Mouse (Mus musculus): ENCODE results near the gene Lsm4. TPM values are rescaled to one million over a fixed set of nuclear protein-coding genes. Genes with fewer than 3 reads are reported as not detected.

The Lsm4 gene
- polyA plus RNA-seq, 1 experiment from 2014 or later = 347 TPM

GRCm38 (mm10) chr8:70713991-70714390 is 40.9 kb downstream of the Lsm4 start:
- Histone ChIP-seq H3K4me3 (no peak overlapping the region), H3K36me3 (replicated peaks) (no peaks in the 10 kb centered on the region), H3K27me3 (replicated peaks; ENCODE audit: low read depth, poor library complexity, severe bottlenecking) (0 out of 2 replicates have a peak, but pooled peaks cover 7% of the 10 kb centered on the region), H3K4me1 (peaks cover 10% of the 10 kb centered on the region), H3K9me3 (no peaks in the 10 kb centered on the region), H3K27ac (replicated peaks) (no peak overlapping the region)
- DNase-seq (ENCODE audit: low spot score) = no peak
- 80% methylated on average over 7 of the region's 7 CpGs for WGBS

- H3K27ac ChIP-seq (replicated peaks) = no peak overlapping the region
Measured at GRCm38 (mm10) chr8:70715086-70715485, 42.0 kb downstream of the Lsm4 start.

GRCm38 (mm10) chr8:70716521-70717400 is 43.7 kb downstream of the Lsm4 start:
- 86% methylated on average over 40 of the region's 40 CpGs for WGBS
- Histone ChIP-seq H3K4me1 (peaks cover 10% of the 10 kb centered on the region), H3K9me3 (no peaks in the 10 kb centered on the region), H3K36me3 (replicated peaks) (no peaks in the 10 kb centered on the region), H3K4me3 (no peak overlapping the region), H3K27me3 (replicated peaks; ENCODE audit: low read depth, poor library complexity, severe bottlenecking) (peaks cover 20% of the 10 kb centered on the region), H3K27ac (replicated peaks) (no peak overlapping the region)
- DNase-seq (ENCODE audit: low spot score) = no peak

More at GRCm38 (mm10) chr8:70715086-70715485, 42.0 kb downstream of the Lsm4 start:
- DNase-seq (ENCODE audit: low spot score) = no peak
- WGBS = 68% methylated on average over 2 of the region's 2 CpGs
- Histone ChIP-seq H3K36me3 (replicated peaks) (no peaks in the 10 kb centered on the region), H3K27me3 (replicated peaks; ENCODE audit: low read depth, poor library complexity, severe bottlenecking) (peaks cover 16% of the 10 kb centered on the region), H3K4me3 (no peak overlapping the region), H3K9me3 (no peaks in the 10 kb centered on the region), H3K4me1 (peaks cover 10% of the 10 kb centered on the region)

- H3K9me3 ChIP-seq = no peaks in the 10 kb centered on the region
- peaks cover 20% of the 10 kb centered on the region for H3K27me3 ChIP-seq (replicated peaks; ENCODE audit: low read depth, poor library complexity, severe bottlenecking)
- H3K4me1 ChIP-seq = peaks cover 11% of the 10 kb centered on the region
- no peaks in the 10 kb centered on the region for H3K36me3 ChIP-seq (replicated peaks)
- no peak within 1 kb of the TSS for H3K27ac ChIP-seq (replicated peaks)
- peak; percentile 74 for DNase-seq (ENCODE audit: low spot score)
- WGBS = 4% methylated on average over 19 of the region's 19 CpGs
- peak within 1 kb of the TSS; percentile 26; the same call in 1 of the 2 replicates for H3K4me3 ChIP-seq
Measured at GRCm38 (mm10) chr8:70718297-70718696, 45.2 kb downstream of the Lsm4 start, which contains the start of gene Gm3336. Gene Gm3336, plus strand, starts transcription at chr8:70718543.

GRCm38 (mm10) chr8:70719796-70720270 is 46.8 kb downstream of the Lsm4 start:
- H3K4me1 ChIP-seq = peaks cover 8% of the 10 kb centered on the region
- H3K27me3 ChIP-seq (replicated peaks; ENCODE audit: low read depth, poor library complexity, severe bottlenecking) = peaks cover 20% of the 10 kb centered on the region
- no peaks in the 10 kb centered on the region for H3K36me3 ChIP-seq (replicated peaks)
- H3K27ac ChIP-seq (replicated peaks) = no peak overlapping the region
- WGBS = 68% methylated on average over 9 of the region's 9 CpGs
- H3K9me3 ChIP-seq = no peaks in the 10 kb centered on the region
- no peak for DNase-seq (ENCODE audit: low spot score)
- H3K4me3 ChIP-seq = no peak overlapping the region

GRCm38 (mm10) chr8:70720739-70721138 is 47.7 kb downstream of the Lsm4 start:
- peak; percentile 78 for DNase-seq (ENCODE audit: low spot score)
- peaks cover 8% of the 10 kb centered on the region for H3K4me1 ChIP-seq
- H3K9me3 ChIP-seq = no peaks in the 10 kb centered on the region
- H3K27me3 ChIP-seq (replicated peaks; ENCODE audit: low read depth, poor library complexity, severe bottlenecking) = peaks cover 21% of the 10 kb centered on the region
- no peak overlapping the region for H3K27ac ChIP-seq (replicated peaks)
- no peaks in the 10 kb centered on the region for H3K36me3 ChIP-seq (replicated peaks)
- H3K4me3 ChIP-seq = no peak overlapping the region
- 5% methylated on average over 3 of the region's 3 CpGs for WGBS

GRCm38 (mm10) chr8:70721601-70722000 is 48.6 kb downstream of the Lsm4 start:
- H3K27ac ChIP-seq (replicated peaks) = no peak overlapping the region
- 84% methylated on average over 8 of the region's 8 CpGs for WGBS
- H3K4me1 ChIP-seq = peaks cover 8% of the 10 kb centered on the region
- DNase-seq (ENCODE audit: low spot score) = no peak
- H3K4me3 ChIP-seq = no peak overlapping the region
- H3K27me3 ChIP-seq (replicated peaks; ENCODE audit: low read depth, poor library complexity, severe bottlenecking) = peaks cover 30% of the 10 kb centered on the region
- H3K36me3 ChIP-seq (replicated peaks) = no peaks in the 10 kb centered on the region
- H3K9me3 ChIP-seq = no peaks in the 10 kb centered on the region

- no peaks in the 10 kb centered on the region for H3K9me3 ChIP-seq
- H3K4me1 ChIP-seq = 0 out of 2 replicates have a peak, but pooled peaks cover 4% of the 10 kb centered on the region
Measured at GRCm38 (mm10) chr8:70723486-70724210, 50.6 kb downstream of the Lsm4 start, which contains the start of gene Pde4c. Gene Pde4c, plus strand, starts transcription at chr8:70723720.

GRCm38 (mm10) chr8:70724216-70724615 is 51.2 kb downstream of the Lsm4 start:
- H3K4me1 ChIP-seq = 0 out of 2 replicates have a peak, but pooled peaks cover 4% of the 10 kb centered on the region
- no peak overlapping the region for H3K27ac ChIP-seq (replicated peaks)
- no peaks in the 10 kb centered on the region for H3K36me3 ChIP-seq (replicated peaks)
- DNase-seq (ENCODE audit: low spot score) = no peak
- WGBS = 80% methylated on average over 12 of the region's 12 CpGs
- H3K27me3 ChIP-seq (replicated peaks; ENCODE audit: low read depth, poor library complexity, severe bottlenecking) = peaks cover 47% of the 10 kb centered on the region
- no peak overlapping the region for H3K4me3 ChIP-seq
- no peaks in the 10 kb centered on the region for H3K9me3 ChIP-seq

More at GRCm38 (mm10) chr8:70723486-70724210, 50.6 kb downstream of the Lsm4 start, which contains the start of gene Pde4c:
- Histone ChIP-seq H3K4me3 (no peak within 1 kb of the TSS), H3K36me3 (replicated peaks) (no peaks in the 10 kb centered on the region), H3K27ac (replicated peaks) (no peak within 1 kb of the TSS), H3K27me3 (replicated peaks; ENCODE audit: low read depth, poor library complexity, severe bottlenecking) (peaks cover 43% of the 10 kb centered on the region)
- no peak for DNase-seq (ENCODE audit: low spot score)
- WGBS = 67% methylated on average over 7 of the region's 7 CpGs

- H3K4me3 ChIP-seq = no peak overlapping the region
- H3K36me3 ChIP-seq (replicated peaks) = no peaks in the 10 kb centered on the region
- 26% methylated on average over 14 of the region's 14 CpGs for WGBS
- H3K27me3 ChIP-seq (replicated peaks; ENCODE audit: low read depth, poor library complexity, severe bottlenecking) = peaks cover 55% of the 10 kb centered on the region
- H3K4me1 ChIP-seq = peaks cover 13% of the 10 kb centered on the region
- no peaks in the 10 kb centered on the region for H3K9me3 ChIP-seq
- no peak overlapping the region for H3K27ac ChIP-seq (replicated peaks)
- DNase-seq (ENCODE audit: low spot score) = peak; percentile 70
Measured at GRCm38 (mm10) chr8:70725792-70726447, 52.9 kb downstream of the Lsm4 start.

GRCm38 (mm10) chr8:70726721-70727120 is 53.7 kb downstream of the Lsm4 start:
- 49% methylated on average over 11 of the region's 11 CpGs for WGBS
- no peaks in the 10 kb centered on the region for H3K36me3 ChIP-seq (replicated peaks)
- H3K27ac ChIP-seq (replicated peaks) = no peak overlapping the region
- H3K4me1 ChIP-seq = peaks cover 13% of the 10 kb centered on the region
- no peak for DNase-seq (ENCODE audit: low spot score)
- no peak overlapping the region for H3K4me3 ChIP-seq
- H3K9me3 ChIP-seq = no peaks in the 10 kb centered on the region
- H3K27me3 ChIP-seq (replicated peaks; ENCODE audit: low read depth, poor library complexity, severe bottlenecking) = peaks cover 59% of the 10 kb centered on the region
